Mouse (Mus musculus) neural tube, embryonic 11.5 days (tissue): ENCODE measurements around the gene Mcidas. TPM values are rescaled to one million over a fixed set of nuclear protein-coding genes. Genes with fewer than 3 reads are reported as not detected.

ENCODE experiments used
- ATAC-seq: fragments of 200-750 bp; cut with Nextera tagmentation; 2 replicates; pipeline ENCODE4 v1.8.0; 2017; ENCODE audit warnings: moderate number of reproducible peaks, mild to moderate bottlenecking, moderate TSS enrichment, moderate library complexity; ENCODE audit not compliant: insufficient read depth, low FRiP score, low TSS enrichment
- DNase-seq: peaks from one replicate; pipeline ENCODE4 v3.0.0-alpha.2; 2015; ENCODE audit warnings: low spot score
- H3K27ac ChIP-seq: fragments of 300-500 bp; sonication (generic); 2 replicates; pipeline ENCODE4 v1.5.1; 2014; ENCODE audit warnings: low read depth, mild to moderate bottlenecking, low read length
- H3K27me3 ChIP-seq: fragments of 300-500 bp; sonication (generic); 2 replicates; pipeline ENCODE4 v1.6.1; 2014; ENCODE audit warnings: mild to moderate bottlenecking, low read length, mixed read lengths; ENCODE audit not compliant: control insufficient read depth, insufficient read depth
- H3K36me3 ChIP-seq: fragments of 300-500 bp; sonication (generic); 2 replicates; pipeline ENCODE4 v1.6.1; 2014; ENCODE audit warnings: mild to moderate bottlenecking, low read length, moderate library complexity, mixed read lengths; ENCODE audit not compliant: control insufficient read depth, insufficient read depth
- H3K4me1 ChIP-seq: fragments of 300-500 bp; sonication (generic); 2 replicates; pipeline ENCODE4 v1.6.1; 2014; ENCODE audit warnings: low read length, mixed read lengths; ENCODE audit not compliant: control insufficient read depth, insufficient read depth
- H3K4me2 ChIP-seq: fragments of 300-500 bp; sonication (generic); 2 replicates; pipeline ENCODE4 v1.6.1; 2014; ENCODE audit warnings: low read depth, mild to moderate bottlenecking, moderate library complexity
- H3K4me3 ChIP-seq: fragments of 300-500 bp; sonication (generic); 2 replicates; pipeline ENCODE4 v1.5.1; 2014; ENCODE audit warnings: low read depth, low read length
- H3K9ac ChIP-seq: fragments of 300-500 bp; sonication (generic); 2 replicates; pipeline ENCODE4 v1.6.1; 2014; ENCODE audit warnings: mild to moderate bottlenecking, low read length
- H3K9me3 ChIP-seq: fragments of 300-500 bp; sonication (generic); 2 replicates; pipeline ENCODE4 v1.6.1; 2016; ENCODE audit warnings: low read length; ENCODE audit not compliant: control insufficient read depth
- WGBS: fragments of 180-500 bp; shearing (Covaris S2); extraction: QIAGEN DNeasy Blood & Tissue Kit; methylation state at CpG from one replicate; pipeline ENCODE4 v1.1.7; 2014; 5-methylcytosine and 5-hydroxymethylcytosine counted together
- polyA plus RNA-seq: library from polyadenylated mRNA; unstranded; fragments of >200 nt; fragmentation: Nextera tagmentation; extraction: Ambion mirVana; gene quantifications from 2 replicates; pipeline ENCODE4 v1.2.1, GENCODE M21; 2014

Mcidas gene
- polyA plus RNA-seq: not detected in 2 replicates

GRCm38 (mm10) chr13:112993531-112994152, at the start of gene Mcidas:
TSS of gene Mcidas (plus strand) at chr13:112993845.
- H3K4me1 ChIP-seq: peaks cover 15% of the 10 kb centered on the region; the same call in 1 of the 2 replicates
- peak within 1 kb of the TSS; percentile 64 for H3K4me2 ChIP-seq
- DNase-seq: peak; percentile 44
- WGBS: under 1% methylated on average over 53 of the region's 63 CpGs
- no peak within 1 kb of the TSS for H3K9ac ChIP-seq
- peak; percentile 42; the same call in 1 of the 2 replicates for ATAC-seq
- peaks cover 93% of the 10 kb centered on the region for H3K27me3 ChIP-seq
- H3K9me3 ChIP-seq: no peaks in the 10 kb centered on the region
- H3K4me3 ChIP-seq: peak within 1 kb of the TSS; percentile 36
- H3K36me3 ChIP-seq: no peaks in the 10 kb centered on the region
- H3K27ac ChIP-seq: no peak within 1 kb of the TSS

- Histone ChIP-seq H3K36me3 (peaks cover 14% of the 10 kb centered on the region), H3K27me3 (no peaks in the 10 kb centered on the region), H3K4me1 (no peaks in the 10 kb centered on the region), H3K9ac (no peak overlapping the region), H3K4me3 (no peak overlapping the region), H3K9me3 (no peaks in the 10 kb centered on the region), H3K4me2 (no peak overlapping the region), H3K27ac (no peak overlapping the region)
- no peak for DNase-seq
- ATAC-seq: no peak
- WGBS: 96% methylated on average over 9 of the region's 9 CpGs
Measured at GRCm38 (mm10) chr13:112945312-112945711, 48.3 kb upstream of the Mcidas start.

- Histone ChIP-seq H3K9me3 (no peaks in the 10 kb centered on the region), H3K4me1 (no peaks in the 10 kb centered on the region), H3K36me3 (peaks cover 14% of the 10 kb centered on the region), H3K4me2 (no peak overlapping the region), H3K27ac (no peak overlapping the region), H3K27me3 (no peaks in the 10 kb centered on the region), H3K9ac (no peak overlapping the region), H3K4me3 (no peak overlapping the region)
- 88% methylated on average over 6 of the region's 6 CpGs for WGBS
- no peak for DNase-seq
- no peak for ATAC-seq
Measured at GRCm38 (mm10) chr13:112945900-112946299, 47.7 kb upstream of the Mcidas start.

- Histone ChIP-seq H3K4me2 (no peak overlapping the region), H3K36me3 (peaks cover 13% of the 10 kb centered on the region)
Measured at GRCm38 (mm10) chr13:112954067-112954466, 39.6 kb upstream of the Mcidas start.

GRCm38 (mm10) chr13:112963081-112963480, 30.6 kb upstream of the Mcidas start:
- Histone ChIP-seq H3K27me3 (no peaks in the 10 kb centered on the region), H3K4me2 (no peak overlapping the region), H3K36me3 (peaks cover 9% of the 10 kb centered on the region), H3K4me3 (no peak overlapping the region), H3K4me1 (no peaks in the 10 kb centered on the region), H3K27ac (no peak overlapping the region), H3K9me3 (no peaks in the 10 kb centered on the region), H3K9ac (no peak overlapping the region)
- 84% methylated on average over 5 of the region's 5 CpGs for WGBS
- no peak for ATAC-seq
- no peak for DNase-seq

More at GRCm38 (mm10) chr13:112954067-112954466, 39.6 kb upstream of the Mcidas start:
- 91% methylated on average over 8 of the region's 8 CpGs for WGBS
- no peak for DNase-seq
- no peaks in the 10 kb centered on the region for H3K4me1 ChIP-seq
- no peak overlapping the region for H3K27ac ChIP-seq
- H3K4me3 ChIP-seq: no peak overlapping the region
- no peak overlapping the region for H3K9ac ChIP-seq
- no peaks in the 10 kb centered on the region for H3K9me3 ChIP-seq
- H3K27me3 ChIP-seq: no peaks in the 10 kb centered on the region
- no peak for ATAC-seq

- WGBS: 90% methylated on average over 12 of the region's 12 CpGs
- no peak for ATAC-seq
- H3K27me3 ChIP-seq: no peaks in the 10 kb centered on the region
- DNase-seq: no peak
- H3K9ac ChIP-seq: no peak overlapping the region
- no peak overlapping the region for H3K4me2 ChIP-seq
- no peak overlapping the region for H3K27ac ChIP-seq
- peaks cover 8% of the 10 kb centered on the region for H3K36me3 ChIP-seq
- no peaks in the 10 kb centered on the region for H3K4me1 ChIP-seq
- H3K9me3 ChIP-seq: no peaks in the 10 kb centered on the region
- H3K4me3 ChIP-seq: no peak overlapping the region
Measured at GRCm38 (mm10) chr13:112964421-112964820, 29.2 kb upstream of the Mcidas start.

- WGBS: 92% methylated on average over 5 of the region's 5 CpGs
- Histone ChIP-seq H3K4me1 (no peaks in the 10 kb centered on the region), H3K36me3 (peaks cover 8% of the 10 kb centered on the region), H3K4me3 (no peak overlapping the region), H3K27me3 (no peaks in the 10 kb centered on the region), H3K4me2 (no peak overlapping the region), H3K9ac (no peak overlapping the region), H3K27ac (no peak overlapping the region), H3K9me3 (no peaks in the 10 kb centered on the region)
- no peak for ATAC-seq
- DNase-seq: no peak
Measured at GRCm38 (mm10) chr13:112967267-112967666, 26.4 kb upstream of the Mcidas start.

- no peaks in the 10 kb centered on the region; the same call in 1 of the 2 replicates for H3K27me3 ChIP-seq
- 48% methylated on average over 10 of the region's 10 CpGs for WGBS
- no peak for ATAC-seq
Measured at GRCm38 (mm10) chr13:112976720-112977119, 16.9 kb upstream of the Mcidas start.

More at GRCm38 (mm10) chr13:112976720-112977119, 16.9 kb upstream of the Mcidas start:
- Histone ChIP-seq H3K9me3 (no peaks in the 10 kb centered on the region), H3K4me2 (no peak overlapping the region), H3K36me3 (no peaks in the 10 kb centered on the region), H3K9ac (no peak overlapping the region), H3K4me3 (no peak overlapping the region), H3K27ac (no peak overlapping the region), H3K4me1 (no peaks in the 10 kb centered on the region)
- DNase-seq: no peak
